Mouse (Mus musculus) fibroblast of lung, adult 2 months (primary cell): ENCODE measurements around the gene Mgl2.
"Not testable (repeated sequence)": the region's sequence is repeated elsewhere in the genome, so short reads cannot be mapped to it uniquely, and the experiment has no call there.

ENCODE experiments used
- DNase-seq: peaks from one replicate; pipeline ENCODE4 v3.0.0-alpha.2; 2011; ENCODE audit warnings: low read depth

Gene Mgl2

GRCm38 (mm10) chr11:70129926-70130379, at the start of gene Mgl2:
TSS of gene Mgl2 (plus strand) at chr11:70130329.
- no peak for DNase-seq

GRCm38 (mm10) chr11:70080803-70081590, 49.1 kb upstream of the Mgl2 start:
- no peak for DNase-seq

- DNase-seq, result no peak
Observed at GRCm38 (mm10) chr11:70084563-70084962, 45.6 kb upstream of the Mgl2 start.

- DNase-seq, result no peak
Observed at GRCm38 (mm10) chr11:70091986-70092783, 37.9 kb upstream of the Mgl2 start, which contains the start of gene Asgr2. TSS of gene Asgr2 (plus strand) at chr11:70092644.

- no peak for DNase-seq
Observed at GRCm38 (mm10) chr11:70097396-70097795, 32.7 kb upstream of the Mgl2 start.

GRCm38 (mm10) chr11:70099102-70099501, 31.0 kb upstream of the Mgl2 start:
- no peak for DNase-seq

- DNase-seq, result no peak
Observed at GRCm38 (mm10) chr11:70099809-70100208, 30.3 kb upstream of the Mgl2 start.

- no peak for DNase-seq
Observed at GRCm38 (mm10) chr11:70103701-70104315, 26.3 kb upstream of the Mgl2 start.

- no peak for DNase-seq
Observed at GRCm38 (mm10) chr11:70107085-70107484, 23.0 kb upstream of the Mgl2 start.

- no peak for DNase-seq
Observed at GRCm38 (mm10) chr11:70110146-70110545, 20.0 kb upstream of the Mgl2 start.

GRCm38 (mm10) chr11:70114562-70114961, 15.6 kb upstream of the Mgl2 start:
- DNase-seq, result peak; percentile 69

GRCm38 (mm10) chr11:70115901-70116300, 14.2 kb upstream of the Mgl2 start:
- no peak for DNase-seq

- DNase-seq, result not testable (repeated sequence)
Observed at GRCm38 (mm10) chr11:70135001-70135400, 4.9 kb downstream of the Mgl2 start.

GRCm38 (mm10) chr11:70135925-70136324, 5.8 kb downstream of the Mgl2 start:
- not testable (repeated sequence) for DNase-seq

- no peak for DNase-seq
Observed at GRCm38 (mm10) chr11:70139171-70139570, 9.0 kb downstream of the Mgl2 start.

GRCm38 (mm10) chr11:70151072-70151471, 20.9 kb downstream of the Mgl2 start:
- peak; percentile 18 for DNase-seq

- not testable (repeated sequence) for DNase-seq
Observed at GRCm38 (mm10) chr11:70155897-70156296, 25.8 kb downstream of the Mgl2 start, which contains the start of gene Clec10a. TSS of gene Clec10a (plus strand) at chr11:70156197.

- DNase-seq, result no peak
Observed at GRCm38 (mm10) chr11:70162336-70162735, 32.2 kb downstream of the Mgl2 start.

GRCm38 (mm10) chr11:70165972-70166921, 36.1 kb downstream of the Mgl2 start:
- DNase-seq, result no peak

- no peak for DNase-seq
Observed at GRCm38 (mm10) chr11:70168136-70168535, 38.0 kb downstream of the Mgl2 start.

- not testable (repeated sequence) for DNase-seq
Observed at GRCm38 (mm10) chr11:70169471-70169870, 39.3 kb downstream of the Mgl2 start.
